Mouse (Mus musculus) ES-E14 (cell line): Measurements from ENCODE around the gene Scfd2. TPM values are rescaled to one million over a fixed set of nuclear protein-coding genes. Genes with fewer than 3 reads are reported as not detected.

Source experiments
- DNase-seq: peaks from one replicate; pipeline ENCODE4 v3.0.0-alpha.2; 2013; ENCODE audit warnings: low read depth, low spot score
- H3K27ac ChIP-seq: 2 replicates; pipeline ENCODE4 v1.5.1; 2012; ENCODE audit warnings: low read depth, mild to moderate bottlenecking, low read length, moderate library complexity, mixed read lengths; ENCODE audit not compliant: poor library complexity, insufficient read depth, severe bottlenecking
- H3K36me3 ChIP-seq: 2 replicates; pipeline ENCODE4 v1.6.1; 2012; ENCODE audit warnings: mild to moderate bottlenecking, low read length, moderate library complexity, mixed read lengths; ENCODE audit not compliant: control insufficient read depth, poor library complexity, insufficient read depth, severe bottlenecking
- H3K4me1 ChIP-seq, 2 experiments: fragments of 150-350 bp in 1 of 2; sonication (generic) in 1 of 2; 2 replicates each; pipeline ENCODE4 v1.6.1; 2012; ENCODE audit warnings: low read length in 2 of 2, mild to moderate bottlenecking in 1 of 2, mixed read lengths in 1 of 2; ENCODE audit not compliant: control insufficient read depth in 2 of 2, insufficient read depth in 2 of 2, poor library complexity in 1 of 2
- H3K4me3 ChIP-seq, 2 experiments: fragments of 150-350 bp in 1 of 2; sonication (generic) in 1 of 2; 2 replicates each; pipeline ENCODE4 v1.5.1; 2012; ENCODE audit warnings: low read length in 2 of 2, low read depth in 1 of 2, mild to moderate bottlenecking in 1 of 2, mixed read lengths in 1 of 2; ENCODE audit not compliant: insufficient read depth in 1 of 2, poor library complexity in 1 of 2, severe bottlenecking in 1 of 2
- H3K9ac ChIP-seq: 2 replicates; pipeline ENCODE4 v1.6.1; 2012; ENCODE audit warnings: low read depth, mild to moderate bottlenecking, low read length, mixed read lengths; ENCODE audit not compliant: poor library complexity, insufficient read depth, severe bottlenecking
- H3K9me3 ChIP-seq: fragments of 150-350 bp; sonication (generic); 2 replicates; pipeline ENCODE4 v1.6.1; 2012; ENCODE audit warnings: low read depth, mild to moderate bottlenecking, low read length; ENCODE audit not compliant: control insufficient read depth, insufficient read depth
- CHD2 ChIP-seq: IDR thresholded peaks from 2 replicates; pipeline ENCODE4 v1.6.1; 2014; ENCODE audit warnings: mild to moderate bottlenecking, low read depth, low read length, inconsistent platforms
- HCFC1 ChIP-seq: IDR thresholded peaks from 2 replicates; pipeline ENCODE4 v1.6.1; 2012; ENCODE audit warnings: low read length, inconsistent platforms, borderline replicate concordance; ENCODE audit not compliant: insufficient read depth
- MAFK ChIP-seq: IDR thresholded peaks from 2 replicates; pipeline ENCODE4 v1.6.1; 2014; ENCODE audit warnings: mild to moderate bottlenecking, low read depth, low read length, inconsistent platforms; ENCODE audit not compliant: insufficient read depth
- ZC3H11A ChIP-seq: IDR thresholded peaks from 2 replicates; pipeline ENCODE4 v1.6.1; 2012; ENCODE audit warnings: low read depth, mild to moderate bottlenecking, inconsistent platforms, low read length, borderline replicate concordance
- ZNF384 ChIP-seq: IDR thresholded peaks from 2 replicates; pipeline ENCODE4 v1.6.1; 2012; ENCODE audit warnings: low read depth, low read length, inconsistent platforms
- in situ Hi-C, 2 experiments: fragments of 600-800 bp; cut with MboI; formaldehyde crosslinking; loops; one replicate each; pipeline ENCODE4 v1.15.1; 2025; ENCODE audit warnings: low sequenced_read_pairs in 2 of 2, inconsistent platforms in 1 of 2; ENCODE audit not compliant: unreplicated experiment in 2 of 2
- total RNA-seq: library from RNA; depleted of rRNA; stranded (reverse); fragments of 300-350 nt; gene quantifications from 2 replicates; pipeline ENCODE4 v1.2.3, GENCODE M21; 2012

The Scfd2 gene
- total RNA-seq, 1 experiment: 25.8 TPM

GRCm38 (mm10) chr5:74250947-74251346 lies 280.6 kb downstream of the Scfd2 start:
- no peak for TF ChIP-seq HCFC1
- TF ChIP-seq ZNF384: no peak
- TF ChIP-seq CHD2: no peak
- no peak for TF ChIP-seq MAFK
- TF ChIP-seq ZC3H11A: no peak
- Histone ChIP-seq H3K9ac (no peak overlapping the region), H3K4me1 (no peaks in the 10 kb centered on the region), H3K27ac (no peak overlapping the region), H3K4me3 (no peak overlapping the region), H3K36me3 (no peaks in the 10 kb centered on the region), H3K9me3 (no peaks in the 10 kb centered on the region)
- in situ Hi-C loops: no loop called here
- no peak for DNase-seq

DNA sequence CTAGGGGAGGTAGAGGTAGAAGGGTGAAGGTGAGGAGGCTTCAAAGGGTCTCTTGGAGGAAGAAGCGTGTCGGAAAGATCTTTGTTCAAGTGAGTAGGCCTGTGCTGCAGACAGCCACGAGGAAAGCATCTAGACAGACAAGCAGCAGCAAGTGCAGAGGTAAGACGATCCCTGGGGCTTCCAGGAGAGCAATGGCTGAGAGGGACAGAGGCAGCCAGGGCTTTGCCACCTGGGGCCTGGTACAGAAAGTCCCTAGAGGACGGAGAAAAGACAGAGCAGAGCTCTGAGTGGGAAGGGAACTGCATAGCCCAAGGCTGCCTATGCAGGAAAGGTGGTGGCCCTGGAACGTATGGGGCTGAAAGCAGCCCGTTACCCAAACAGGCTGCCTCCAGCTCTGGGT lies 281.3 kb downstream of the Scfd2 start:
- H3K9ac ChIP-seq: no peak overlapping the region
- H3K4me1 ChIP-seq: no peaks in the 10 kb centered on the region
- in situ Hi-C loops: no loop called here
- no peak overlapping the region for H3K27ac ChIP-seq
- H3K4me3 ChIP-seq: no peak overlapping the region
- no peaks in the 10 kb centered on the region for H3K9me3 ChIP-seq
- TF ChIP-seq ZNF384: no peak
- no peak for TF ChIP-seq MAFK
- TF ChIP-seq CHD2: no peak
- no peak for TF ChIP-seq ZC3H11A
- TF ChIP-seq HCFC1: no peak
- DNase-seq: no peak
- no peaks in the 10 kb centered on the region for H3K36me3 ChIP-seq

GRCm38 (mm10) chr5:74249794-74250193 lies 281.8 kb downstream of the Scfd2 start:
- Histone ChIP-seq H3K9me3 (no peaks in the 10 kb centered on the region), H3K4me3 (no peak overlapping the region), H3K27ac (no peak overlapping the region), H3K9ac (no peak overlapping the region), H3K4me1 (no peaks in the 10 kb centered on the region), H3K36me3 (no peaks in the 10 kb centered on the region)
- in situ Hi-C loops: no loop called here
- TF ChIP-seq ZC3H11A: no peak
- TF ChIP-seq CHD2: no peak
- TF ChIP-seq MAFK: no peak
- no peak for TF ChIP-seq HCFC1
- TF ChIP-seq ZNF384: no peak
- no peak for DNase-seq

- no peak overlapping the region for H3K27ac ChIP-seq
Measured at GRCm38 (mm10) chr5:74246971-74247370, 284.6 kb downstream of the Scfd2 start.

DNA sequence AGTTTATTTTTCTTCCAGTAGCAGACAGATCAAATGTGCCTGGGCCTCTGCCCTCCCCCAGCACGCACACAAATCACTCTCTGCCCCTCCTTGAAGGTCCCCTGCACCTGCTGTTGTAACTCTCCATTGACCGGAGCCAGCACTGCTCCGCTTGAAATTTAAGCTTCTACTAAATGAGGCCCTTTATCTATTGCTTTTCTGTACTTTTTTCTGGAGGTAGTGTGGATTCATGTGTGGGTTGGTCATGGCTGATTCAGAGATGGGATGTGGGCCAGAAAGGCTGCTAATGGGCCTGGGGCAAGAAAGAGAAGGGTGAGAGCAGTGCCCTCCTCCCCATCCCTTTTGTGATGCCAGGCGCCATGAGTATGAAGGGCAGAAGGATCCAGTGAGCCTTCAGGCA lies 285.1 kb downstream of the Scfd2 start:
- in situ Hi-C loops: no loop called here
- H3K9ac ChIP-seq: no peak overlapping the region
- DNase-seq: no peak
- TF ChIP-seq HCFC1: no peak
- TF ChIP-seq ZNF384: no peak
- no peak for TF ChIP-seq MAFK
- TF ChIP-seq ZC3H11A: no peak
- TF ChIP-seq CHD2: no peak
- no peaks in the 10 kb centered on the region for H3K36me3 ChIP-seq
- H3K27ac ChIP-seq: no peak overlapping the region
- no peaks in the 10 kb centered on the region for H3K9me3 ChIP-seq
- no peaks in the 10 kb centered on the region for H3K4me1 ChIP-seq
- H3K4me3 ChIP-seq: no peak overlapping the region

More at GRCm38 (mm10) chr5:74246971-74247370, 284.6 kb downstream of the Scfd2 start:
- Histone ChIP-seq H3K9ac (no peak overlapping the region), H3K36me3 (no peaks in the 10 kb centered on the region), H3K9me3 (no peaks in the 10 kb centered on the region), H3K4me1 (no peaks in the 10 kb centered on the region), H3K4me3 (no peak overlapping the region)
- in situ Hi-C loops: no loop called here
- DNase-seq: no peak
- no peak for TF ChIP-seq HCFC1
- no peak for TF ChIP-seq ZNF384
